Mouse (Mus musculus): ENCODE data around the gene Magi1. TPM values are rescaled to one million over a fixed set of nuclear protein-coding genes. Genes with fewer than 3 reads are reported as not detected.

The Magi1 gene
- polyA plus RNA-seq, 1 experiment: 2.3 TPM

DNA sequence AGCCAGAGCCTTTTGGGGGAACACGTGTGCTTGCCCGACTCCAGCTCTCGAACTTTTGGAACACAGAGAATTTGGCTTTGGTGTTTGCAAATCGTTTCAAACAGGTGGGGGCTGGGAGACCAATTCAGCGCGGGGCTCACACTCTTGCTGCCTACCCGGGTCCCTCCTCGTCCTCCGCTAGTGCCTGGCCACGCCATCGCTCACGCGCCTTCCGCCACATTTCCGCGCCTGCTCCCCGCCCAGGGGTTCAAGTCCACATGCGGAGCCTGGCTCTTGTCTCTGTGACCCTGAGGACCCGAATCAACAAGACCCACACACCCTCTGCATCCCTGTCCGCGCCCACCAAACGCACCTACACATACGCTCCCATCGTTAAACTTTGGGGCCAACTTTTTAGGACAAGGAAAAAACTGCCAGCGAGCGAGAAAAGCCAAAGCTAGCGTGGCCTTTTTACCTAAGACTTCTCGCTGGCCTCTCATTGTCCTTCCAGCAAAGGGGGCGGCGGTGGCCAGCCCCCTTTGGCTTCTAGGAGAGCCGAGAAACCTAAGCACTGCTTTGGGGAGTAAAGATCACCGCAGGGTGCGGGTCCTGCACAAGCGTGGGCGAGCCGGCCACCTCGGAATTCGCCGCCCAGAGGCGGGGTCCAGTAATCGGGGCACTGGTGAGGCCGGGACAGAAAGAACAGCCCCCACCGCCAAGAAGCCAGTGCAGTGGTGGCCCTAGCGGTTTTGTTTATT lies 540 bp upstream of the Magi1 start:
- TF ChIP-seq FLI1 (IDR thresholded peaks at IDR 0.05; ENCODE audit: low read length): no peak
- no peak for TF ChIP-seq GATA1 (IDR thresholded peaks at IDR 0.05; ENCODE audit: borderline replicate concordance, low read length)
- Histone ChIP-seq H3K27me3 (replicated peaks) (peaks cover 52% of the 10 kb centered on the region), H3K36me3 (replicated peaks; ENCODE audit: low read length) (no peaks in the 10 kb centered on the region), H3K9me3 (peaks cover 27% of the 10 kb centered on the region), H3K4me1 (peaks cover 25% of the 10 kb centered on the region), H3K4me3 (replicated peaks) (peak overlapping the region; percentile 92)

DNA sequence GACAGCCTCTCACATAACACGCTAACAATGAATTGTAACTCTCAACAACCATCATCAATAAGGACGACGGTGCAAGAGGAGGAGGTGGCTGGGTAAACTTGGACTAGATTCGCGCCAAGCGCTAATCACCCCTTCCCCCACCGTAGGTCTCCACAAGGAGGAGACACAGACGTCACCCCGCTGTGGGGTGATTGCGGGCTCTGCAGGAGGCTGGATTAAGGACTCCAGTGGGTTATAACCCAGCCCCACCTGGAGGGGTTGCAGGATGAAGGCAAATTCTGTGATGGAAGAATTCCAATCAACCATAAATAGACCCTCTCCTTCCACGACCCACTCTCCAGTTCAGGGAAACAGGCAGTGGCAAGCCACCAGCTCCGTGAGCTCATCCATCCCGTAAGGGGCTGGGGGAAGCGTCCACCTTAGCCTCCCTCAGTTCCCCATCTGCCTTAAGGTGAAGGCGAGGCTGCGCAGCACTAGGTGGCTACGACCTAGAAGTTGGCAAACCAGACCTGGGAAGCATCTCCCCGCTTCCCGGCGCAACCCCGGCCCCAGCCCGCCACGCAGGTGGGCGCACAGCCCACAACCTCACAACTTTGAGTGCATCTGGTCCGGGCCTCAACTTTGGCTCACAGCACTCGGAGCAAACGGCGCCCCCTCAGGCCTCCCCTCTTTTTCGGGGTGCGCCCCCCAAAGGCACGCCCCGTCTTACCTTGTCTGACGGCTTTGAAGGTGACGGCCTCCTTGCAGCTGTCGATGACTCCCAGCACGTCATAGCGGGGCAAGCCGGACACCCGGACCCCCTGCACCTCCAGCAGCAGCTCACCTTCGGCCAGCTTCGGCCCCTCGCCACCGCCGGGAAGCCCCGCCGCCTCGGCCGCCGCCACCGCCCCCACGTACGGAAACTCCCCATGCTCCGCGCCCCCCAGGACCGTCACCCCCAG lies 1.1 kb downstream of the Magi1 start:
- peaks cover 55% of the 10 kb centered on the region for H3K27me3 ChIP-seq (replicated peaks)
- TF ChIP-seq FLI1 (IDR thresholded peaks at IDR 0.05; ENCODE audit: low read length) (no peak), GATA1 (IDR thresholded peaks at IDR 0.05; ENCODE audit: borderline replicate concordance, low read length) (no peak)
- peak overlapping the region; percentile 92 for H3K4me3 ChIP-seq (replicated peaks)
- H3K9me3 ChIP-seq: peaks cover 14% of the 10 kb centered on the region
- H3K4me1 ChIP-seq: peaks cover 25% of the 10 kb centered on the region
- no peaks in the 10 kb centered on the region for H3K36me3 ChIP-seq (replicated peaks; ENCODE audit: low read length)

DNA sequence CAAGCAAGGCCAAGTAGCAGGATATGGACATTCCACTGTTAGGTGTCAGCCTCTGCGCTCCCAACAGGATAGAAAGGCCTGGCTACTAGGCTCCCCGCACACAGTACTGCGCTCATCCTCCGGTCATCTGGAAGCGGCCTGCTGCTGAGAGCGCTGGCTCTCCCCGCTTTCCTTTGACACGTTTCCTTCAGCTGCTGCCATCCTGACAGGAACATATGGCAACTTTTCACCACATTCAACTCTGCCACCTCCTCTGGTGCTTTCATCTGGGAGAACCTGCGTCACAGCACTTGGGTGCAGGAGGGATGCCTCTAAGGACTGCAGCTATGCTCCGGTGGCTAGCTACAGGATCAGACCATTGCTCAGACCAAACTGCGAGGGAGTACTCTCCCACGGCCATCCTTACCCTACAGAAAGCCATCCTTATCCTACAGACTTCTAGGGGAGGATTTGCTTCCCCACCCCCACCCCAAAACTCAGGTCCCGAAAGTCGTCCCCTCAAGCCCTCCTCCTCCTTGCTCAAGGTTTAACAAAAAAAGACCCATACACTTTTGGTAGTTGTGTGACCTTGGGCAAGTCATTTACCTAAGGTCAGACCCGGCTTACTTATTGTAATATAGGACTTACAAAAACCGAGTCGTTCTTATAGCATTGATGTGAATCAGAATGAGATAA lies 2.0 kb downstream of the Magi1 start:
- H3K36me3 ChIP-seq (replicated peaks; ENCODE audit: low read length): no peaks in the 10 kb centered on the region
- H3K9me3 ChIP-seq: peaks cover 12% of the 10 kb centered on the region
- peaks cover 25% of the 10 kb centered on the region for H3K4me1 ChIP-seq
- no peak for TF ChIP-seq GATA1 (IDR thresholded peaks at IDR 0.05; ENCODE audit: borderline replicate concordance, low read length)
- no peak overlapping the region for H3K4me3 ChIP-seq (replicated peaks)
- peaks cover 55% of the 10 kb centered on the region for H3K27me3 ChIP-seq (replicated peaks)

DNA sequence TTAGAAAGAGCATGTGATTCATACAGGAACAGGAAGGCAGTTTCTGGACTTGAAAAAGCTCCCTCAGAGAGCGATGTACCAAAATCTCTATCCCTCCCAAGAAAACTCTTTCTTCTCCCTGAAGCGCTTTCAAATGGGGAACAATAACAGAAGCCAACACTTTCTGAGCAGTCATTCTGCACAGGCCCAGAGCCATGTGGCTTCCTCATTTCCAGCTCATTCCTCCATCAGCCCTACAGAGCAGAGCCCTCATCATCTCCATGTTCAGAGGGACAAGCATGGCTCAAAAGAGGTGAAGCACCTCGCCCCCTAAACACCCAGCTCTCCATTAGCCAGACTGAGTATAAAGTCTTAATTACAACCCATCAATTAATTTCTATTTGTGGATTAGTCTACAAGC lies 9.8 kb downstream of the Magi1 start:
- H3K9me3 ChIP-seq: no peaks in the 10 kb centered on the region
- peaks cover 3% of the 10 kb centered on the region for H3K27me3 ChIP-seq (replicated peaks)
- TF ChIP-seq GATA1 (IDR thresholded peaks at IDR 0.05; ENCODE audit: borderline replicate concordance, low read length) (no peak), FLI1 (IDR thresholded peaks at IDR 0.05; ENCODE audit: low read length) (no peak)
- no peaks in the 10 kb centered on the region for H3K36me3 ChIP-seq (replicated peaks; ENCODE audit: low read length)
- no peaks in the 10 kb centered on the region for H3K4me1 ChIP-seq
- H3K4me3 ChIP-seq (replicated peaks): no peak overlapping the region

DNA sequence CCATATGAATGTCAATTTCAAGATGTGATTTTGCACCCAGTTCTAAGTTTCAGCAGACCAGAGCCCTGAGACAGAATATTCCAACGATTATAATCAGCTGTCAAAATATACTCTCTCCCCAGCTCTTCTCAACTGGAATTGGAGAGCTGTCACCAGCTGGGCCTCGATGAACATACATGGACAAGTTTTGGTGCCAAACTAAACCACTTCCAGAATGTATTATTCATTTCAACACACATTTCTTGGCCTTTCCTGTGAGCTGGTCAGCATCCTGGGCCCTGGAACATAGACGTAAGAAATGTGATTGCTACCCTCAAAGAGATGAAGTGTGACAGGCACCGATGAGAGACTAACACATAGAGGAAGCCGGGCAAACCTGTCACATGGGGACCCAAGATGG lies 13.7 kb downstream of the Magi1 start:
- TF ChIP-seq GATA1 (IDR thresholded peaks at IDR 0.05; ENCODE audit: borderline replicate concordance, low read length): no peak
- TF ChIP-seq FLI1 (IDR thresholded peaks at IDR 0.05; ENCODE audit: low read length): no peak
- H3K9me3 ChIP-seq: no peaks in the 10 kb centered on the region; the same call in 1 of the 2 replicates

DNA sequence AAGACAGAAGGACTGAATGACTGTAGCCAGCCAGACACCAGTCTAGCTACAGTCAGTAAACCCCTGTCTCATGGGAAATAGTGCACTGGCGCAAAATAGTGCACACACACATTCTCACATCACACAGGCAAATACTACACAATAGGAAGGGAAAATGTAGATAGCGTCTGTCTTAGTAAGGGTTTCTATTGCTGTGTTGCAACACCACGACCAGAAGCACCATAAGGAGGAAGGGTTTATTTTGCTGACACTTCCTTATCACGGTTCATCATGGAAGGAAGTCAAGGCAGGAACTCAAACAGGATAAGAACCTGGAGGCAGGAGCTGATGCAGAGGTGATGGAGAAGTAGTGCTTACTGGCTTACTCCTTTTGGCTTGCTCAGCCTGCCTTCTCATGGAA lies 14.5 kb downstream of the Magi1 start:
- TF ChIP-seq FLI1 (IDR thresholded peaks at IDR 0.05; ENCODE audit: low read length) (no peak), GATA1 (IDR thresholded peaks at IDR 0.05; ENCODE audit: borderline replicate concordance, low read length) (no peak)
- H3K27me3 ChIP-seq (replicated peaks): no peaks in the 10 kb centered on the region
- H3K4me1 ChIP-seq: no peaks in the 10 kb centered on the region
- no peak overlapping the region for H3K4me3 ChIP-seq (replicated peaks)
- no peaks in the 10 kb centered on the region for H3K36me3 ChIP-seq (replicated peaks; ENCODE audit: low read length)
- no peaks in the 10 kb centered on the region; the same call in 1 of the 2 replicates for H3K9me3 ChIP-seq

More for the DNA sequence above, 13.7 kb downstream of the Magi1 start:
- Histone ChIP-seq H3K4me3 (replicated peaks) (no peak overlapping the region), H3K27me3 (replicated peaks) (no peaks in the 10 kb centered on the region), H3K4me1 (no peaks in the 10 kb centered on the region), H3K36me3 (replicated peaks; ENCODE audit: low read length) (no peaks in the 10 kb centered on the region)

DNA sequence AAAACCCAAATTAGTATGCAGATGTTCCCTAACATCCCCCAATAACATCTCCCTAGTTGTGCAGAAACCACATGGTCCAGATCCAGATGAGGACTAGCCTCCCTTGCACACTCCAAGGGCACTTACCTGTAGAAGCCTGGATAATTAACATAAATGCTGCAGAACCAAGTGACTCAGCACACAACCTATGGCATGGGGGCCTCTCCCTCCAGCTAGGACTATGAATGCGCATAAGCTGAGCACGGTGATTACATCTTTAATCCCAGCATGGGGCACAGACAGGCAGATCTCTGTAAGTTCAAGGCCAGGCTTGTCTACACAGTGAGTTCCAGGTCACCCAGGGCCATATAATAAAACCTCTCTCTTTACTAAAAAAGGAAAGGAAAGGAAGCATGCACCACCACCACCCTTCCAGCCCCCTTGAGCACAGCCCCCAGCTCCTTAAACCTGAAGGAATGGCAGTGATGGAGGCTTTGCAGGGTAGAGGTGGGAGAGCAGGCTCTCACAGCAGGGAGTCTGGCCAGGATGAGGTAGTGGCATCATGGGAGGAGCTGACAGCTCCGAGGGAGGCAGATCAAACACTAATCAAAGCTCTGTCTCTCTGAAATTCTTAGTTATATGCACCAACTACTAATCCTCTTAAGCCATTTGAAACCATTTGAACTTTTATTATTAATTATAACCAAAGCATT lies 18.3 kb downstream of the Magi1 start:
- no peaks in the 10 kb centered on the region for H3K4me1 ChIP-seq
- no peaks in the 10 kb centered on the region for H3K27me3 ChIP-seq (replicated peaks)
- TF ChIP-seq FLI1 (IDR thresholded peaks at IDR 0.05; ENCODE audit: low read length): no peak
- no peak for TF ChIP-seq GATA1 (IDR thresholded peaks at IDR 0.05; ENCODE audit: borderline replicate concordance, low read length)
- no peak overlapping the region for H3K4me3 ChIP-seq (replicated peaks)
- H3K9me3 ChIP-seq: no peaks in the 10 kb centered on the region; the same call in 1 of the 2 replicates
- H3K36me3 ChIP-seq (replicated peaks; ENCODE audit: low read length): no peaks in the 10 kb centered on the region

DNA sequence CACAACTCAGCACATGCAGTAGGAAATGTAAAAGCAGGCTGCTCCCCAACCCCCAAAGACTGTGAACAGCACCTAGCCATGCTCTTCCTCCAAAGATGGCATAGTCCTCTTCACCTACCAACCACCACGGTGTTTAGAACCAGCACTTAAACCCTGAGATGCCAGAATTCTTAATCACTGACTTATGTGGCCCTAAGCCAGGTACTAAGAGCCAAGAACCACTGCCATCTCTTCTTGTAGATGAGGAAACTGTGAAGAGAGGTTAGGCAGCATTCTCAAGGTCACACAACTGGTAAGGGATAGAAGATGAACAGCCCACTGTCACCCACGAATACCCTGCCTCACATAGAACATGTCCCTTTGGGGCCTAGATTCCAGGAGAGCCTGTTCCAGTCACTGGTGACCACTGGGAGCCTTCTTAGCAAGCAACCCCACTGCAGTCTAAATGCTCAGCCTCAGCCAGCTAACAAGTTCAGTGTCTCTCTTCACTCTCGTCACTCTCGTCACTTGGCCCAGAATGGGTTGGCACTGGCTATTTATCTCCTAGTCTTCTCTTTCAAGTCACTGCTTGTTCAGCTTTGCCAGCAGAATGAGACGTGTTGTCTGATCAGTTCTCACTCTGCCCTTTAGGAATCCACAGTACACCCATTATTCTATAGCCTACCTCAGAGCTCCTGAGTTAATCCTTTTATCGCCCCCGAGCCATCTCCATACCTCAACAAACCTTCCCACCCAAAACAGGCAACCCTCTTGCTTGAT lies 19.4 kb downstream of the Magi1 start:
- Histone ChIP-seq H3K4me3 (replicated peaks) (no peak overlapping the region), H3K27me3 (replicated peaks) (no peaks in the 10 kb centered on the region), H3K4me1 (no peaks in the 10 kb centered on the region), H3K9me3 (no peaks in the 10 kb centered on the region; the same call in 1 of the 2 replicates), H3K36me3 (replicated peaks; ENCODE audit: low read length) (no peaks in the 10 kb centered on the region)
- TF ChIP-seq GATA1 (IDR thresholded peaks at IDR 0.05; ENCODE audit: borderline replicate concordance, low read length) (no peak), FLI1 (IDR thresholded peaks at IDR 0.05; ENCODE audit: low read length) (no peak)

Data from megakaryocyte, embryonic 14.5 days (primary cell).